Mouse (Mus musculus) kidney, postnatal 0 days (tissue): ENCODE results near the gene Hnrnpll. TPM values are rescaled to one million over a fixed set of nuclear protein-coding genes. Genes with fewer than 3 reads are reported as not detected.

ENCODE experiments used
- ATAC-seq: fragments of 200-750 bp; cut with Nextera tagmentation; replicated peaks from 2 replicates; pipeline ENCODE4 v1.8.0; 2017; ENCODE audit warnings: low read depth, moderate number of reproducible peaks, moderate TSS enrichment, moderate library complexity; ENCODE audit not compliant: low FRiP score
- DNase-seq: peaks from one replicate; pipeline ENCODE4 v3.0.0-alpha.2; 2016; ENCODE audit warnings: low spot score
- H3K27ac ChIP-seq: fragments of 300-500 bp; sonication (generic); 2 replicates; pipeline ENCODE4 v1.5.1; 2014; ENCODE audit warnings: mild to moderate bottlenecking
- H3K27me3 ChIP-seq: fragments of 300-500 bp; sonication (generic); 2 replicates; pipeline ENCODE4 v1.6.1; 2014; ENCODE audit warnings: low read length, mixed read lengths; ENCODE audit not compliant: insufficient read depth
- H3K36me3 ChIP-seq: fragments of 300-500 bp; sonication (generic); 2 replicates; pipeline ENCODE4 v1.6.1; 2014; ENCODE audit warnings: low read length, mixed read lengths; ENCODE audit not compliant: insufficient read depth
- H3K4me1 ChIP-seq: fragments of 300-500 bp; sonication (generic); replicated peaks from 2 replicates; pipeline ENCODE4 v1.6.1; 2014; ENCODE audit warnings: antibody characterized with exemption, low read length, mixed read lengths; ENCODE audit not compliant: insufficient read depth
- H3K4me2 ChIP-seq: fragments of 300-500 bp; sonication (generic); 2 replicates; pipeline ENCODE4 v1.6.1; 2014; ENCODE audit warnings: mild to moderate bottlenecking, low read length, moderate library complexity, mixed read lengths
- H3K4me3 ChIP-seq: fragments of 300-500 bp; sonication (generic); replicated peaks from 2 replicates; pipeline ENCODE4 v1.5.1; 2014; ENCODE audit warnings: low read depth, low read length
- H3K9ac ChIP-seq: fragments of 300-500 bp; sonication (generic); 2 replicates; pipeline ENCODE4 v1.6.1; 2014; ENCODE audit warnings: low read depth, low read length
- H3K9me3 ChIP-seq: fragments of 300-500 bp; sonication (generic); replicated peaks from 2 replicates; pipeline ENCODE4 v1.6.1; 2016; ENCODE audit warnings: low read length, inconsistent platforms, mixed read lengths
- CTCF ChIP-seq: IDR thresholded peaks from 2 replicates; pipeline ENCODE4 v1.5.1; 2016; ENCODE audit warnings: antibody characterized with exemption, low read depth, mild to moderate bottlenecking, moderate library complexity
- WGBS: fragments of 180-500 bp; shearing (Covaris S2); extraction: QIAGEN DNeasy Blood & Tissue Kit; methylation state at CpG from one replicate; pipeline ENCODE4 v1.1.7; 2014; 5-methylcytosine and 5-hydroxymethylcytosine counted together
- polyA plus RNA-seq: library from polyadenylated mRNA; unstranded; fragments of >200 nt; fragmentation: Nextera tagmentation; extraction: Ambion mirVana; gene quantifications from 2 replicates; pipeline ENCODE4 v1.2.1, GENCODE M21; 2015

Hnrnpll gene
- polyA plus RNA-seq, 1 experiment from 2014 or later = 48.0 TPM

DNA sequence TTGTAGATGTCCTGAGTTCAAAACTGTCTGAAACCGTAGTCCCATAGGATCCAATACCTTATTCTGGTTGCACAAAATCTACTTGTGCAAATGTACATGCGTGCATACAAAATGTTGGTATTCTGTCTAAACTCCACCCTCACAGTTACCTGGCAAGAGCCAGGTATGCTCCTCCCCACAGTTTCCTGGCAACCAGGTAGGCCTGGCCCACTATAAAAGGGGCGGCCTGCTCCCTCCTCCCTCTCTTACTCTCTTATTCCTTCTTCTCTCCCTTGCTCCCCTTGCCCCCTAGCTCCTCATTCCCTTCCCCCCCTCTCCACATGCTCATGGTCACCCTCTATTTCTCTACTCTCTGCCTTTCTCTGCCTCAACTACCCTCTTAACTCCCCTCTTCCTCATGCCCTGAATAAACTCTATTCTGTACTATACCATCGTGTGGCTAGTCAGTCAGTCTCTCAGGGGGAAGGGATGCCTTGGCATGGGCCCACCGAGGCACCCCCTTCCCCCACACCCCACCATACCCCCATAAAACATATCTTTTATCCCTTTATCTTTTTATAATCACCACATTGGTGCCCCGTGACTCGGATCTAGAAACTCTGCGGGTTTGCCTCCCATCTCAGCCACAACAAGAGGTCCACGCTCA is 33.2 kb upstream of the Hnrnpll start:
- no peak for TF ChIP-seq CTCF
- Histone ChIP-seq H3K9ac (0 out of 2 replicates have a peak overlapping the region, but pooled peaks have one; percentile 43), H3K4me3 (no peak overlapping the region), H3K4me2 (peak overlapping the region; percentile 51), H3K4me1 (0 out of 2 replicates have a peak, but pooled peaks cover 5% of the 10 kb centered on the region), H3K27me3 (no peaks in the 10 kb centered on the region), H3K27ac (peak overlapping the region; percentile 83), H3K36me3 (no peaks in the 10 kb centered on the region), H3K9me3 (no peaks in the 10 kb centered on the region)
- no peak for DNase-seq
- 72% methylated on average over 9 of the region's 9 CpGs for WGBS
- no peak for ATAC-seq

DNA sequence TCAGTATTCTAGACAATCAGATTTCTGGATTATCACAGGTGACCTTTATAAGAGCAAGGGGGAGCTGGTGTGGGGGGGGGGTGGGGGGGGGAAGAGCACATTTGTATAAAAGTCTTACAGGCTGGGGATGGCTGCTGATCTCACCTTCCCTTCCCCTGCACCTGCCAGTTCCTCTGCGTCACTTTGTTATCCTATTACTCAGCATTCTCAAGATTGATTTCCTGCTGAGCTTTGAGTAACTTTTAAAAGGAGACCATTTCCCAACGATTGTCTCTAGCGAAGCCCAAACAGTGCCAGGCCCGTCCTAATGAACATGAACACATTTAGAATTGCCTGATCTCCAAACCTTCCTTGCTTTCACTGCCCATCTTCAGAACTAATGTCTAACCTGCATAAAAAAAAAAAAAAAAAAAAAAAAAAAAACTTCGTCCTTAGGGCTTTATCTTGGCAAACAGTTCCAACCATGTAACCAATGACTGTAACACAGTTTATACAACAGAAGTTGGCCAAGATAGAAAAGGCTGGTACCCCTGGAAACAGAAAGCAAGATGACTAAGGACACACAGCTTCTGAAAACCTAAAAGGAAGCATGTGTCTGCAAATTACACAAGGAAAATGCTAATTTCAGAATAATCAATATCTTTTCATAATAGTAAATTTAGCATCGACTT is 29.9 kb upstream of the Hnrnpll start:
- no peak for ATAC-seq
- no peak overlapping the region for H3K9ac ChIP-seq
- H3K4me1 ChIP-seq = 0 out of 2 replicates have a peak, but pooled peaks cover 5% of the 10 kb centered on the region
- DNase-seq = no peak
- no peaks in the 10 kb centered on the region for H3K9me3 ChIP-seq
- no peak overlapping the region for H3K4me3 ChIP-seq
- no peak overlapping the region for H3K27ac ChIP-seq
- TF ChIP-seq CTCF = no peak
- H3K36me3 ChIP-seq = no peaks in the 10 kb centered on the region
- no peaks in the 10 kb centered on the region for H3K27me3 ChIP-seq
- H3K4me2 ChIP-seq = no peak overlapping the region
- WGBS = 50% methylated on average over 6 of the region's 6 CpGs

DNA sequence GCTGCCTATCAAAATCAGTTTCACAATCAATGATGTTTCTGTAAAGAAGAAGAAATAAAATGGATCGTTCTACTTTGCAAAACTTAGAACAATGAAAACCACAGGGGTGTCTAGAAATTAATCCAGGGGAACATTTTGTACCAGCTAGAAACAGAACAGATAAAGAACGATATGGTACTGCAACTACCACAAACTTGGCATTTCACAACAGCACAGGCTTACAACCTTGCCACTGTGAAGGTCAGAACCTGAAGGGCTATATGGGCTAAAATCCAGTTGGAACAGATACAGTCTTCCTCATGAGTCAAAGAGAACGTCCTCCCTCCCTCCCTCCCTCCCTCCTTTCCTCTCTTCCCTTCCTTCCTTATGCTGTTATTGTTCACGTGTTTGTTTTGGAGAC is 28.4 kb upstream of the Hnrnpll start:
- Histone ChIP-seq H3K4me3 (no peak overlapping the region), H3K4me1 (0 out of 2 replicates have a peak, but pooled peaks cover 2% of the 10 kb centered on the region), H3K27ac (no peak overlapping the region), H3K4me2 (no peak overlapping the region), H3K9ac (no peak overlapping the region), H3K9me3 (peaks cover 2% of the 10 kb centered on the region; the same call in 1 of the 2 replicates), H3K36me3 (no peaks in the 10 kb centered on the region), H3K27me3 (no peaks in the 10 kb centered on the region)
- ATAC-seq (no peak), DNase-seq (no peak)
- no peak for TF ChIP-seq CTCF
- WGBS = 70% methylated on average over 4 of the region's 4 CpGs

DNA sequence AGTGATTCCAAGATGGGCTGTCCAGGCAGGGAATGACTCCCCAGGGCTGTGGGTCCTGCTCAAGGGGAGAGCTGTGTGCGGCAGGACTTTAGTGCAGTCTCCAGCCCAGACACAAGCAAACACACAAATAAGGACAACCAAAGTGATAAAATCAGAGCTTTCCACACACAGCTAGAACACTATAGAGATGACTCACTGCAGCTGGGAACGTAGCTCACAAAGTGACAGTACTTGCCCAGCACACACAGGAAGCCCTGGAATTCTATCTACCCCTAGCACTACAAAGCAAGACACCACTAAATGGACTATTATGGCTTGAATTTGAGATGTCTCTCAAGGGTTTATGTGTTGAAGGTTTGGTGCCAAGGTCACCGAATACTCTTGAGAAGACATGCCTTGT is 26.0 kb upstream of the Hnrnpll start:
- Histone ChIP-seq H3K4me3 (no peak overlapping the region), H3K4me1 (no peaks in the 10 kb centered on the region), H3K27me3 (no peaks in the 10 kb centered on the region), H3K36me3 (no peaks in the 10 kb centered on the region), H3K27ac (no peak overlapping the region), H3K9me3 (peaks cover 7% of the 10 kb centered on the region; the same call in 1 of the 2 replicates), H3K9ac (no peak overlapping the region), H3K4me2 (no peak overlapping the region)
- no peak for ATAC-seq
- no peak for TF ChIP-seq CTCF
- WGBS = 84% methylated on average over 3 of the region's 3 CpGs
- no peak for DNase-seq

DNA sequence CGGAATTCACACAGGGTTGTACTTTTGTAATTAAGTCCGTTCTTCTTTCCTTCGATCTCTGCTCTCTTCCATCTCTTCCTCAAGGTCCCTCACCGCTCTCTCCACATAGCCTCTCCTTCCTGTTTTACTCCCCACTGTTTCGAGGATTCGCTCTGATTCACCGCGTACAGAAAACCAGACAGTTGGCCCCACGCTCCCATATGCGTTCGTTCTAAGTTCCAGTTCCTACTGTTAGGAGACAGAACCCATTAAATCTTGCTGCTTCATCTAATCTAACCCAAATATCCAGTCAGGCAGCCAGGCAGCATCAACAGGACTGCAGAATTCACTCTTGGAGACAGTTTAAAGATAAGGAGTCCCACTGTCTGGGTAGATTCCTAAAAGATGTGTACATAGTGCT is 24.5 kb upstream of the Hnrnpll start:
- TF ChIP-seq CTCF = no peak
- Histone ChIP-seq H3K9ac (no peak overlapping the region), H3K27me3 (no peaks in the 10 kb centered on the region), H3K4me1 (no peaks in the 10 kb centered on the region), H3K4me3 (no peak overlapping the region), H3K4me2 (no peak overlapping the region), H3K27ac (no peak overlapping the region), H3K9me3 (peaks cover 7% of the 10 kb centered on the region; the same call in 1 of the 2 replicates), H3K36me3 (no peaks in the 10 kb centered on the region)
- no peak for ATAC-seq
- DNase-seq = no peak
- 78% methylated on average over 11 of the region's 11 CpGs for WGBS

DNA sequence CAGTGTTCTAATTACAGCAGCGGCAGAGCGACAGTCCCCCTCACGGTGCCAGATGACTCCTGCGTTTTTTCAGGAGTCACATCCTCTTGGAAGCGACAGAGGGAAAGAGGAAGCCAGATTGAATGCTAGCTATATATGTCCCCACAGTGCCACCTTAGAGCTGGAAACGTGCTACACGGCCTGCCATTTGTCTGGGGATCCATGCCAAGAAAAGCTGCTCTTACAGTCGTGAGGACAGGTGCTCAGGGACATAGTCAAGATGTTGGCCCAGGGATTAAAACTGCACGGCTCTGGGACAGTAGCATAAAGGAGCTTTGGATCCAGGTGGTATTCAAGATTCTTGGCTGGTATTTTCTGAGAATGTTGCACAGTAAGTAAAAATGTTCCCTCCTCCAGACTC is 22.3 kb upstream of the Hnrnpll start:
- Histone ChIP-seq H3K4me3 (no peak overlapping the region), H3K9ac (no peak overlapping the region), H3K9me3 (peaks cover 7% of the 10 kb centered on the region; the same call in 1 of the 2 replicates), H3K36me3 (no peaks in the 10 kb centered on the region), H3K4me2 (no peak overlapping the region), H3K27me3 (no peaks in the 10 kb centered on the region), H3K27ac (no peak overlapping the region), H3K4me1 (no peaks in the 10 kb centered on the region)
- no peak for TF ChIP-seq CTCF
- DNase-seq (no peak), ATAC-seq (no peak)
- 63% methylated on average over 9 of the region's 9 CpGs for whole genome bisulfite sequencing
